Mouse (Mus musculus) kidney, postnatal 14 days (tissue): ENCODE measurements around the gene Gm28308.
A peak's percentile ranks its signal among the peaks of the same experiment; 100 is the strongest.

Experiments used
- DNase-seq: peaks from one replicate; pipeline ENCODE4 v3.0.0; 2022; ENCODE audit warnings: mixed read lengths

Gm28308 gene

GRCm38 (mm10) chr6:52213119-52213986 is at the start of gene Gm28308, which contains the start of gene Hoxa3:
Gene Gm28308, minus strand, starts transcription at chr6:52213339.
Gene Hoxa3, minus strand, starts transcription at chr6:52213336.
- DNase-seq = peak; percentile 91

DNA sequence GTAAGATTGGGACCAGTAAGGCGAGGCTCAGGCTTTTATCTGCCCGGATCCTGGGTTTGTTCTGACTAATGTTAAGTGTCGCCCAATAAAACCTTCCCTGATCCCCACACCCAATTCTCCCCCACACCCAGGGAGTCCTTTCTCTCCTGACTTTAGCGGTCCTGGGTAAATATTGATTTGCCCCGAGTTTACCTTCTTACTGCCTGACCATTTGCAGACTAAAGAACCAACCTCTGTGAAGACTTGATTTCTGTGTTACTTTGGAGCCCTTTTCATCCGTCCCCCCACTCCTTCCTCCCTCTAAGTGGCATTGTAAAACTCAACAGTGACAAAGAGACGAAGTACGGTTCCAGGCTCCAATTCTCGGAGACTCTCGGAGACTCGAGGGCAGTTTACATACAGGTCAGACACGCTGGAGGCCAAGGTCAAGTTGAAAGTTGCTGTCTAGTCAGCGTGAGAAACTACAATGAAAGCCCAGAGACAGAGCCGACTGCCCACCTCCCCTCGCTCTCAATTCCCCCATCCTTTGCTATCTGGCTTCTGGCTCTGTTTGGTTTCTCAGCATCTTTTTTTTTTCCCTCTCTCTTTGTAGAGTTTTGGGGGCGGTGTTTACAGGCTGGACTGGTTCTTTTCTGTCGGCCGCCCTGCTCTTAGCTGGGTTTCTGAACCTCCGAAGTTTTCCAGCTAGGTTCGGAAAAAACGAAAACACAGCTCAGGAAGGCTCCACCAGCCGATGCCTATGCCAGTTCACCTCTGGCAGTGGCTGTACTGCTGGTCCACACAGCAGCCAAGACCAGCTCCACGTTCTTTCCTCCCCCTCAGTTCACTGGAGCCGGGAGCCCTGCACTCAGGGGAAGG is 49.6 kb upstream of the Gm28308 start:
- no peak for DNase-seq

DNA sequence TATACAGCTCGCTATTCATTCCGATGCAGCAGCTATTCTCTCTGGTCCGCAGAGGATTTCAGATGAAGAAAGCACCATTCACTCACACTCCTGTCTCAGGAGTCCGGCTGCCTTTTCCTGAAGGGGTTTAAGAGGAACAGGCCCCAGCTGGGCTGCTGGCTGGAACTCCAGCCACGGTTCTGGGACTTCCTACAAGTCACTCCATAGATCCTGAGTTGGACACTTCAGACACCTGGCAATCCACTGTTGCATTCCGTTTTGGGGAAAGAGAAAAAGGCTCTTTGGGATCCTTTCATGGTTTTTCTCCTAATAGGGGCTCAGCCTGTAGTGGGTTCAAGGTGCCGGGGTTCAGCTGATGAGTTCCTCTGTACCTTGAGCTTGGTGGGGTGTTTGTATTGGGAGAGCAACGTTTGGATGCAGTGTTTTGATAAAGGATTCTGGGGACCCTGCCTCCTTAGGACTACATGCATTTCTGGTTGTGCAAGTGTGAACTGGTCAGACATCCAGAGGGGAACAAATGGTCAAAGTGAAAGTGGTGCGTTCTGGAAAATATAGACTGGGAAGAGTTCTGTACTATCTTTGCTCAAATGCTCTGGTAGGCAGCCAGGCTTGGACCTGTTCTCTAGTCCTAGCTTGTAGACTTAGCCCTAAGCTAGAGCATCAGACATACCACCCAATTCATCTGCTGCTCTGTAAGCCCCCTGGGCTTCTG is 48.8 kb upstream of the Gm28308 start:
- DNase-seq = no peak

DNA sequence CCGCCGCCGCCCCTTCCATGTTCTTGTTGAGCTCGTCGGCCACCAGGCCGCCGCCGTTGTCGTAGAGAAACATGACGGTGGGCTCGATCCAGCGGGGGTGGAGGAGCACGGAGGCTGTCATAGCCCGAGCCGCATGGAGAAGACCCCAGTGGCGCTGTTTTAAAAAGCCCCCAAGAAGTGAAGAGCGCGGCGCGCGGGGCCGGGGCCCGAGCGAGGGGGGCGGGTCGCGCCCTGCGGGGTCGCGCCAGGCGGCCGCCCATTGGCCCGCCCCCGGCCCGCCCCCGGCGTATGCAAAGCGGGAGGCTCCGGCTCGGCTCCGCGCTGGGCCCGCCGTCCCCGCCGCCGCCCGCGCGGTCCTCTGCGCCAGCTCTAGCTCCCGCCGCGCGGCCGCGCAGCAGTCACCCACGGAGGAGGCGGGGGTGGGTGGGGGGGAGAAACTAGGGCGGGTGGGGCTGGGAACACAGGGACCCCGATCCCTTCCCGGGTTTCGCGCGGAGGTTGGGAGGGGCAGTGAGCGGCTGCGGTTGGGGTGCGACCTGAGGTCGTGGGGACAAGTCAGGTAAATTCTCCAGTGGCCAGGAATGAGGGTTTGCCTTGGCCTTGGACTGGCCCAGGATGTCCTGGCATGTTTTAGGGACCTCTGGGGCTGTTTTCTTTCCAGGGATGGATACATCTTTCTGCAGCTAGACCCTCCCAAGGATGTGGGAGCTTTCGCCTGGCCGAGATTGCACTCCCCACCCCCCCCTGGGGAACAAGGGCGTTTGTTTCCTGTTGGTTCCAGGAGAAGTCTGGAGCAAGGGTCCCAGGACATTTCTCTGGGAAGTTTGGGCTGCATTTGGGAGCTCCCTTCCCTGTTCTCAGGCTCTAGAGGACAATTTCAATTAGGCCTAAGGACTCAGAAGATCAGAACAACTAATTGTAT is 47.8 kb upstream of the Gm28308 start, which contains the start of gene Hoxa13:
Gene Hoxa13, minus strand, starts transcription at position 227 of the 922 bp plus-strand sequence.
- peak; percentile 34 for DNase-seq

- DNase-seq = no peak
These were observed 46.7 kb upstream of the Gm28308 start for GRCm38 (mm10) chr6:52259811-52260261.

- no peak for DNase-seq
These were observed 46.1 kb upstream of the Gm28308 start for GRCm38 (mm10) chr6:52259081-52259790.

- DNase-seq = peak; percentile 86
These were observed 43.8 kb upstream of the Gm28308 start for GRCm38 (mm10) chr6:52256956-52257355.

DNA sequence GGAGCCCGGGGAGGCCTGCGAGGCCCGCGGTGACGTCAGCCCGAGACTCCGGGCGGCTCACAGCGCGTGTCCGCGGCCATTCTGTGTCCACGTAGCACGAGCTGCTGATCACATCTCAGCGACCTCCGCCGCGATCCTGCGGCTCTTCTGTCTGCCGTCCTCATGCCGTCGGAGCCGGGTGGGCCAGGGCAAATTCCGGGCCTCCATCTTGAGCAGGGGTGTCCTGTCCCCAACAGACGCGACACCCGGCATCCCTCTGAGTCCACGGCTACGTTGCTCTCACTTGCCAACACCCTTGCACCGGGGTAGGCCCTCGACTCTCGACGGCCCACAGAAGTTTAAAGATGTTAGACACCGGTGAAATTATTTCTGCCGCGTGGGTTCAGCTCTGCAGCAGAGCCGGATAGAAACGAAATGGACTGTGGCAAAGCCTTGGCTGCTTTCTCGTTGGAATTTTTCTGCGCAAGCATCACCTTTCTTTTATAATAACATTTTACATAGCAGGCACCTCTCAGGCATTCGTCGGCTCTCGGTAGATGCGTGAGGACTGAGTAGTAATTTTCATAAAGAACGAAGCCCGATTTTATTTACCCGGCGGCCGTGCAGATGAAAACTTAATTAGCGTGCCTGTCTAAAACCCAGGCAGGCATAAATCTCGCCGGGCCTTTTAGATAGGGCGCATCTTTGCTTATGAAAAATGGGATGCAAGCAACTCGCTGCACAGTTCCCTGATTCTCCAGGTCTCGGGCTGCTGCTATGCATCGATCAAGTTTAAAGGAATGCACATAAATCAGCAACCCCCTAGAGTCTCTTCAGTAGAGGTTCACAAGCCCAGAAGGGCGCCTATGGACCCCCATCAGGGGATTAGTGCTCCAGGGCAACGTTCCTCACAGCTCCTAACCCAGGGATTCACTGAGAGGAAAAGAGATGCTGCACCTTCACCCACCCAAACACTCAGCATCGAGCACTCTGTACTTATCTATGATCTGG is 40.7 kb upstream of the Gm28308 start:
- DNase-seq = peak; percentile 27

- DNase-seq = no peak
These were observed 39.7 kb upstream of the Gm28308 start for GRCm38 (mm10) chr6:52252775-52253376.

GRCm38 (mm10) chr6:52252016-52252774 is 39.1 kb upstream of the Gm28308 start:
- DNase-seq = no peak

GRCm38 (mm10) chr6:52251177-52251879 is 38.2 kb upstream of the Gm28308 start:
- no peak for DNase-seq

- DNase-seq = no peak
These were observed 36.7 kb upstream of the Gm28308 start for GRCm38 (mm10) chr6:52249826-52250225.

- no peak for DNase-seq
These were observed 36.2 kb upstream of the Gm28308 start for GRCm38 (mm10) chr6:52249415-52249738.

DNA sequence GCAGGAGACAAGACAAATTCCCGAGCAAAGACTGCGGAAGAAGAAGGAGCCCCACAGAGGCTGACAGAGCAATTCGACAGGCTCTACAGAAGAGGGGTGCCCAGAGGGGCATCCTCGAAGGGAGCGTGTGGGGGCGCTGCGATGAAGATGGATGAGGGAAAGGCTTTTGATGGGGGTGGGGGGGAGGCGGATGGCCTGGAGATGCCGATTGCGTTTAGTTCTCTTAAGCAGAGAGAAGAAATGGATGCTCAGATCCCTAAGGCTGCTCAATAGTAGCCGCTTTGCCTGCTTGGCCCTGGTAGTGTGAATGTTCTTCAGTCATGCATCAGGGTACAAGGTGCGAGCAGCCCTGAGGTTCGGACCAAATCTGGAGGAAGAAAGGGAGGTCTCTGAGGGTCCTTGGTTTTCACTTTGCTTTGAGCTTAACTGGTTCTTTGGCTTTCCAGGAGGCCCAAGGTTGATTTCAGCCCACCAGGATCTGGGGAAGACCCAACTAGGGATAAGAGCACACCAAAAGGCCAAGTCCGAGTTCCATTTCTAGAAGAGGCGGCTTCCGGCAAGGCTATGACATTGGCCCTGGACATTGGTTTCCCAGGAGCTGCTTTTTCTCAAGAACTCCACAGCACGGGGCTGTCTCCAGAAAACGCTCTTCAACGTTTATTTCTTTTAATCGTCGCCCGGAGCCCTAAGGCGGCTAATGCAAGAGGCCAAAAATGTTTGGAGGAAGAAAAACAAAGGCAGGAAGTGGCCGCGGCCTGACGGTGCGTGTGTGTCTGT is 35.7 kb upstream of the Gm28308 start:
- DNase-seq = peak; percentile 25

- peak; percentile 25 for DNase-seq
These were observed 34.9 kb upstream of the Gm28308 start for GRCm38 (mm10) chr6:52247766-52248637.

- DNase-seq = no peak
These were observed 33.8 kb upstream of the Gm28308 start for GRCm38 (mm10) chr6:52246916-52247315.
